Mouse (Mus musculus): ENCODE measurements around the gene Defb26. TPM values are rescaled to one million over a fixed set of nuclear protein-coding genes. Genes with fewer than 3 reads are reported as not detected.

The Defb26 gene
- polyA plus RNA-seq (2012; rRNA removed; ENCODE audit: low replicate concordance) = not detected in 2 replicates

DNA sequence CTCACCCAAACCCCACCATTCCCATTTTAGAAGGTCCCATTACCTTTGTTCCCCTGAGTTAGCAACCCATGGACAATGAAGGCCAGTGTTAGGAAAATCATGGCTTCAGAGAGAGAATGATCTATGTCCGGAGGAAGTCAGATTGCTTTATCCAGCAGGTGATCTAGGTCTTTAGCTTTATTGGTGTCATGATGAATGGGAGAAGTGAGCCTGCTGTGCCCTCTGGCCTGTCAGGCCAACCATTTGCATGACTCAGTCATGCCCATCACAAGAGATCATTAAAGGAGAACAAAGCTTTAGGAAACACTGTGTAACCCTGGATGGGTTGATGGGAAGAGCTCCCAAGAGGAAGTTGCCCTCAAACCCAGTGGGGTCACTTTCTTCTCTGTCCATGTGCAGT, at the start of gene Defb26:
TSS of gene Defb26 (minus strand) at position 101 of the 400 bp plus-strand sequence.

DNA sequence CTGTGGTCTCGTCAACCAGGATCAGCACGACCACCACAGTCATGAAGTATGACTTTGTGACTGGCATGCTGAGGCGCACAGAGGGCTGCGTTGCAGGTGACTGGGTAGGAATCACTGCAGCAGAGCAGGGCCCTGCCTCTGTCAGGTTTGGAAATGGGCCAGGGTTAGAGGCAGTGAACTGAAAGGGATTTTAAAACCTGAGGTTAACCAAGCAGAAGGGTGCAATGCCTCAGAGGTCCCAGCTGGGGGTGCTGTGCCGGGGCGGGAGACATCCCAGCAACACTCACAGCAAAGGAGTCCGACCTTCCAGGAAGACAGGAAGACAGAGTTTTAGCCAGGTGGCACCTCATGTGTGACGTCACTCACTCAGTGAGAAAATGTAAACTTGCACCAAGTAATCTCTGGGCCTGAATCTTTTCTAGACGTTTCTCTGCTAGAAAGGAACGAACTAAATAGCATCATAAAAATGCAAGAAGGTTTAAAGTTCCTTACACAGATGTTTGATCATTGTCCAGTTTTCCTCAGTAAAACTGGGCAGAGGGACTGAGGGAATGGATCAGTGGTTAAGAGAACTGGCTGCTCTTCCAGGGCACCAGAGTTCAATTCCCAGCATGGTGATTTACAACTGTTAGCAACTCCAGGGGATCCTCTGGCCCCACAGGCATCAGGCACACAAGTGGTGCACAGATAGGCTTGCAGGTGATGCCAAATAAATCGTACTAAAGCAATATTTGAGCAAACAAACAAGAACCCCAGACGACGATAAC, 28.6 kb upstream of the Defb26 start, which contains the start of gene Defb29:
TSS of gene Defb29 (minus strand) at position 155 of the 767 bp plus-strand sequence.

DNA sequence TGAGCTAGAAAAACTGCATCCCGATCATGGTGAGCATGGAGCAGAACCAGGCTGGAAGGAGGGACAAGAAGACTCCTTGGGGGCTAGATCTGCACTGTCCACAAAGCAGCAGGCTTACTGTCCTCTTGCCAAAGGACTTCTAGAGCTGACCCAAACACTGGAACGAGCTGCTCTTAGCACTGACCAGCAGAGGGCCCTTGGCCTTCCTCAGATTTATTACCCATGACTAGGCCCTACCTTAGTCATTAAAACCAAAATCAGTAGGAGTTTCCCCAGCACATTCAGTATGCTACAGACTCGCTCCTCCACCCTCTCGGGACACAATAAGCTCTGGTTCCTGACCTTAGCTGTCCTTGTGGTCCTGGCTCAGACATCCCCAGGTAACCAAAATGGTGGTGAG, 6.5 kb upstream of the Defb26 start, which contains the start of gene Defb28:
TSS of gene Defb28 (plus strand) at position 275 of the 400 bp plus-strand sequence.

DNA sequence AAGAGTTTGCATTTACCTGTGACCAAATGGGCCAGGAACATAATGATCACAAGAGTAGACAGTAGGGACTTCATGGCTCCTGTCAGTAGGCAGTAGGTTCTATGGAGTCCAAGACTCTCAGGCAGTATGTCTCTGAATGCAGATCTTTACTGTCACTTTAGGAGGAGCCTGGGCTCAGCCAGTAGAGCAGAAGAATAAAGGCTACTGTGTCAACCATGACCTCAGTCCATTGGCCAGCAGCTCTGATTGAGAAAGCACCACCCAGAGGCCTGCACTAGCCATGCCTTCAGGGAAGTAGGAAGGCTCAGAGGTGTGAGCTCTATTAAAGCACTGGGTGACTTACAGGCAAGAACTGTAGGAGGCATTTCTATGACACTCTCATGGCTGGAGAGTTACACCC, 21.5 kb downstream of the Defb26 start, which contains the start of gene Defb22:
TSS of gene Defb22 (minus strand) at position 101 of the 400 bp plus-strand sequence.

DNA sequence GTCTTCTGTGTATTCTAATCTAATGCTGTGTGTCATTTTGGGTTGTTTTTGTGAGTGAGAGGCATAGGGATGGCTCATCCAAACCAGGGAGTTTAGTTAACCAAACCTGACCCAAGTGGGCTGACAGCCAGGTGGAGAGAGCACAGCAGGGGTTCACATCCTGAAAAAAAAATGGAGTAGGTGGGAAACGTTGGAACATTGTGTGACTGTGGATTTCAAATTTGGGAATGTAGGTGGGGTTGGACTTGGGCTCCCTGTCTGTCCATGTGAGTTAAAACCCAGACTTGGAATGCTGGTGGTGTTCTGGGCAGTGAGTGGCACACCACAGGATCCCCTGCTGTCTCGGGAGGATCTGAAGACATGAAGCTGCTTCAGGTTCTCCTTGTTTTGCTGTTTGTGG, 34.7 kb downstream of the Defb26 start, which contains the start of gene Defb20:
TSS of gene Defb20 (plus strand) at position 301 of the 400 bp plus-strand sequence.

DNA sequence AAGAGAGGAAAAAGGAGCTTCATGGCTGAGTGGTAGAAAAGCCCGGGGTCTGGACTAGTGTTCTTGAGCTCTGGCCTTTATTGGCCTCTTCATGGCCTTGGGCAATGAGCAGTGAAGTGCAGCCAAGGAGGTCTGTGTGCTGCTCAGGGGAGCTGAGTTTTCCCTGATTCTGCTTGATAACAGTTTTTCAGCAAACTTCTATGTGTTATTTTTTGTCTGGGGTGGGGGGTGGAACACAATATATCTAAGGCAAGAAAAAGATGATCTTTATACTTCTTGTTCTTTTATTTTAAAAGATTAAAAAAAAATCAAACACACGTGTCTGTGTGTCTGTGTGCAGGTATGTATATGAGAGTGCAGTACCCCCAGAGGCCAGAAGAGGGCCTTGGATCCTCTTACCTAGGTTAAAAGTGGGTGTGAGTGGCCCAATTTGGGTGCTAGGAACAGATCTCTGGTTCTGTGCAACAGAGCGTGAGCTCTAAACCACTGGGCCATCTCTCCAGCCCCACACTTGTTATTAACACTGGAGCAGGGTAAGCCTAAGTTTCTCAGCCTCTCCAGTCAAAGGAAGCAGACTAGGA, 46.8 kb downstream of the Defb26 start, which contains the start of gene Defb23:
TSS of gene Defb23 (minus strand) at position 51 of the 581 bp plus-strand sequence.

Other genes starting within 250 kb of the Defb26 start
- 68.4 and 104 TPM in 2 replicates for gene Tbc1d20, start 217.9 kb downstream of the Defb26 start, polyA plus RNA-seq (2012; rRNA removed; ENCODE audit: low replicate concordance)
- 294 and 352 TPM in 2 replicates for gene Rbck1, start 179.0 kb downstream of the Defb26 start, polyA plus RNA-seq (2012; rRNA removed; ENCODE audit: low replicate concordance)
- 5.7 and 10.4 TPM in 2 replicates for gene Trib3, start 167.7 kb downstream of the Defb26 start, polyA plus RNA-seq (2012; rRNA removed; ENCODE audit: low replicate concordance)
- not detected in 2 replicates for gene Nrsn2, start 135.1 kb downstream of the Defb26 start, polyA plus RNA-seq (2012; rRNA removed; ENCODE audit: low replicate concordance)
- gene Sox12, start 113.6 kb downstream of the Defb26 start, polyA plus RNA-seq (2012; rRNA removed; ENCODE audit: low replicate concordance) = 5.9 and 9.2 TPM in 2 replicates
- gene Zcchc3, start 96.7 kb downstream of the Defb26 start, polyA plus RNA-seq (2012; rRNA removed; ENCODE audit: low replicate concordance) = 2.1 and 2.6 TPM in 2 replicates
- 0.08 and 0.17 TPM in 2 replicates for gene 6820408C15Rik, start 96.1 kb downstream of the Defb26 start, polyA plus RNA-seq (2012; rRNA removed; ENCODE audit: low replicate concordance)
- gene Defb23, start 47.1 kb downstream of the Defb26 start, polyA plus RNA-seq (2012; rRNA removed; ENCODE audit: low replicate concordance) = not detected in 2 replicates
- gene Defb20, start 34.6 kb downstream of the Defb26 start, polyA plus RNA-seq (2012; rRNA removed; ENCODE audit: low replicate concordance) = not detected in 2 replicates
- gene Defb22, start 21.6 kb downstream of the Defb26 start, polyA plus RNA-seq (2012; rRNA removed; ENCODE audit: low replicate concordance) = not detected in 2 replicates
- gene Defb28, start 6.6 kb upstream of the Defb26 start, polyA plus RNA-seq (2012; rRNA removed; ENCODE audit: low replicate concordance) = not detected in 2 replicates
- gene Defb29, start 28.4 kb upstream of the Defb26 start, polyA plus RNA-seq (2012; rRNA removed; ENCODE audit: low replicate concordance) = not detected in 2 replicates
- not detected in 2 replicates for gene Gm17416, start 57.6 kb upstream of the Defb26 start, polyA plus RNA-seq (2012; rRNA removed; ENCODE audit: low replicate concordance)
- gene Defb21, start 61.1 kb upstream of the Defb26 start, polyA plus RNA-seq (2012; rRNA removed; ENCODE audit: low replicate concordance) = not detected in 2 replicates
- gene Defb19, start 68.6 kb upstream of the Defb26 start, polyA plus RNA-seq (2012; rRNA removed; ENCODE audit: low replicate concordance) = not detected in 2 replicates
- gene Defb45, start 87.7 kb upstream of the Defb26 start, polyA plus RNA-seq (2012; rRNA removed; ENCODE audit: low replicate concordance) = not detected in 2 replicates
- gene Defb36, start 92.6 kb upstream of the Defb26 start, polyA plus RNA-seq (2012; rRNA removed; ENCODE audit: low replicate concordance) = not detected in 2 replicates
- gene Defb25, start 111.4 kb upstream of the Defb26 start, polyA plus RNA-seq (2012; rRNA removed; ENCODE audit: low replicate concordance) = 1.1 TPM in 1 of 2 replicates, not detected in the other
- gene Rem1, start 115.3 kb upstream of the Defb26 start, polyA plus RNA-seq (2012; rRNA removed; ENCODE audit: low replicate concordance) = 9.5 and 17.9 TPM in 2 replicates
- 151 and 249 TPM in 2 replicates for gene H13, start 157.8 kb upstream of the Defb26 start, polyA plus RNA-seq (2012; rRNA removed; ENCODE audit: low replicate concordance)
- 3.1 and 7.1 TPM in 2 replicates for gene Mcts2, start 175.3 kb upstream of the Defb26 start, polyA plus RNA-seq (2012; rRNA removed; ENCODE audit: low replicate concordance)
- 125 and 230 TPM in 2 replicates for gene Id1, start 224.6 kb upstream of the Defb26 start, polyA plus RNA-seq (2012; rRNA removed; ENCODE audit: low replicate concordance)
- gene Cox4i2, start 242.5 kb upstream of the Defb26 start, polyA plus RNA-seq (2012; rRNA removed; ENCODE audit: low replicate concordance) = 5.7 and 6.6 TPM in 2 replicates

All from mammary gland, adult 2 months (tissue).